Mouse (Mus musculus): ENCODE results near the gene Elmsan1. TPM values are rescaled to one million over a fixed set of nuclear protein-coding genes. Genes with fewer than 3 reads are reported as not detected.

Gene Elmsan1
- polyA plus RNA-seq, 1 experiment from 2014 or later: 8.8 TPM

GRCm38 (mm10) chr12:84172216-84172615 is 46.5 kb downstream of the Elmsan1 start:
- ATAC-seq (replicated peaks; ENCODE audit: low FRiP score, low TSS enrichment, low read depth): no peak
- 92% methylated on average over 3 of the region's 3 CpGs for WGBS

GRCm38 (mm10) chr12:84170610-84171009 is 48.1 kb downstream of the Elmsan1 start:
- Histone ChIP-seq H3K27me3 (replicated peaks; ENCODE audit: control insufficient read depth, insufficient read depth, low read length) (no peaks in the 10 kb centered on the region), H3K9ac (ENCODE audit: low read length) (no peak overlapping the region), H3K36me3 (ENCODE audit: control insufficient read depth, insufficient read depth, low read length) (peaks cover 46% of the 10 kb centered on the region), H3K4me1 (replicated peaks; ENCODE audit: control insufficient read depth, insufficient read depth, low read length) (peaks cover 25% of the 10 kb centered on the region), H3K4me3 (ENCODE audit: low read depth, low read length) (no peak overlapping the region), H3K4me2 (ENCODE audit: low read length) (no peak overlapping the region), H3K27ac (ENCODE audit: low read depth) (no peak overlapping the region), H3K9me3 (ENCODE audit: control insufficient read depth, low read length) (no peaks in the 10 kb centered on the region)
- ATAC-seq (replicated peaks; ENCODE audit: low FRiP score, low TSS enrichment, low read depth) (no peak), DNase-seq (ENCODE audit: low spot score) (no peak)
- WGBS: 87% methylated on average over 10 of the region's 10 CpGs

More at GRCm38 (mm10) chr12:84172216-84172615, 46.5 kb downstream of the Elmsan1 start:
- Histone ChIP-seq H3K9ac (ENCODE audit: low read length) (no peak overlapping the region), H3K27ac (ENCODE audit: low read depth) (no peak overlapping the region), H3K9me3 (ENCODE audit: control insufficient read depth, low read length) (no peaks in the 10 kb centered on the region), H3K27me3 (replicated peaks; ENCODE audit: control insufficient read depth, insufficient read depth, low read length) (no peaks in the 10 kb centered on the region), H3K4me2 (ENCODE audit: low read length) (no peak overlapping the region), H3K4me1 (replicated peaks; ENCODE audit: control insufficient read depth, insufficient read depth, low read length) (peaks cover 34% of the 10 kb centered on the region), H3K36me3 (ENCODE audit: control insufficient read depth, insufficient read depth, low read length) (peaks cover 46% of the 10 kb centered on the region), H3K4me3 (ENCODE audit: low read depth, low read length) (no peak overlapping the region)
- DNase-seq (ENCODE audit: low spot score): no peak

- no peak for DNase-seq (ENCODE audit: low spot score)
- no peak overlapping the region for H3K9ac ChIP-seq (ENCODE audit: low read length)
- H3K4me3 ChIP-seq (ENCODE audit: low read depth, low read length): no peak overlapping the region
- H3K36me3 ChIP-seq (ENCODE audit: control insufficient read depth, insufficient read depth, low read length): peaks cover 20% of the 10 kb centered on the region
- peaks cover 10% of the 10 kb centered on the region; the same call in 1 of the 2 replicates for H3K4me1 ChIP-seq (replicated peaks; ENCODE audit: control insufficient read depth, insufficient read depth, low read length)
- H3K9me3 ChIP-seq (ENCODE audit: control insufficient read depth, low read length): no peaks in the 10 kb centered on the region
- no peak for ATAC-seq (replicated peaks; ENCODE audit: low FRiP score, low TSS enrichment, low read depth)
- no peaks in the 10 kb centered on the region for H3K27me3 ChIP-seq (replicated peaks; ENCODE audit: control insufficient read depth, insufficient read depth, low read length)
- no peak overlapping the region for H3K4me2 ChIP-seq (ENCODE audit: low read length)
- 43% methylated on average over 8 of the region's 8 CpGs for WGBS
- H3K27ac ChIP-seq (ENCODE audit: low read depth): no peak overlapping the region
These were observed 52.9 kb downstream of the Elmsan1 start for GRCm38 (mm10) chr12:84165631-84166373.

- 77% methylated on average over 11 of the region's 11 CpGs for WGBS
- Histone ChIP-seq H3K4me2 (ENCODE audit: low read length) (no peak overlapping the region), H3K36me3 (ENCODE audit: control insufficient read depth, insufficient read depth, low read length) (peaks cover 30% of the 10 kb centered on the region), H3K27me3 (replicated peaks; ENCODE audit: control insufficient read depth, insufficient read depth, low read length) (no peaks in the 10 kb centered on the region), H3K4me1 (replicated peaks; ENCODE audit: control insufficient read depth, insufficient read depth, low read length) (peaks cover 10% of the 10 kb centered on the region; the same call in 1 of the 2 replicates), H3K27ac (ENCODE audit: low read depth) (no peak overlapping the region), H3K9me3 (ENCODE audit: control insufficient read depth, low read length) (no peaks in the 10 kb centered on the region), H3K9ac (ENCODE audit: low read length) (no peak overlapping the region), H3K4me3 (ENCODE audit: low read depth, low read length) (no peak overlapping the region)
- DNase-seq (ENCODE audit: low spot score) (peak; percentile 48), ATAC-seq (replicated peaks; ENCODE audit: low FRiP score, low TSS enrichment, low read depth) (no peak)
These were observed 55.0 kb downstream of the Elmsan1 start for GRCm38 (mm10) chr12:84163586-84164110.

GRCm38 (mm10) chr12:84163133-84163532 is 55.5 kb downstream of the Elmsan1 start:
- ATAC-seq (replicated peaks; ENCODE audit: low FRiP score, low TSS enrichment, low read depth) (no peak), DNase-seq (ENCODE audit: low spot score) (peak; percentile 54)
- Histone ChIP-seq H3K27me3 (replicated peaks; ENCODE audit: control insufficient read depth, insufficient read depth, low read length) (no peaks in the 10 kb centered on the region), H3K4me3 (ENCODE audit: low read depth, low read length) (no peak overlapping the region), H3K4me2 (ENCODE audit: low read length) (no peak overlapping the region), H3K36me3 (ENCODE audit: control insufficient read depth, insufficient read depth, low read length) (peaks cover 35% of the 10 kb centered on the region), H3K9me3 (ENCODE audit: control insufficient read depth, low read length) (no peaks in the 10 kb centered on the region), H3K9ac (ENCODE audit: low read length) (no peak overlapping the region), H3K4me1 (replicated peaks; ENCODE audit: control insufficient read depth, insufficient read depth, low read length) (peaks cover 10% of the 10 kb centered on the region; the same call in 1 of the 2 replicates), H3K27ac (ENCODE audit: low read depth) (no peak overlapping the region)
- 87% methylated on average over 9 of the region's 9 CpGs for WGBS

GRCm38 (mm10) chr12:84161616-84162433 is 56.9 kb downstream of the Elmsan1 start:
- H3K4me1 ChIP-seq (replicated peaks; ENCODE audit: control insufficient read depth, insufficient read depth, low read length): peaks cover 10% of the 10 kb centered on the region; the same call in 1 of the 2 replicates
- H3K36me3 ChIP-seq (ENCODE audit: control insufficient read depth, insufficient read depth, low read length): peaks cover 47% of the 10 kb centered on the region
- WGBS: 72% methylated on average over 14 of the region's 14 CpGs
- no peak for ATAC-seq (replicated peaks; ENCODE audit: low FRiP score, low TSS enrichment, low read depth)
- H3K9ac ChIP-seq (ENCODE audit: low read length): no peak overlapping the region
- H3K4me3 ChIP-seq (ENCODE audit: low read depth, low read length): no peak overlapping the region
- H3K27ac ChIP-seq (ENCODE audit: low read depth): no peak overlapping the region
- peak; percentile 72 for DNase-seq (ENCODE audit: low spot score)
- no peak overlapping the region for H3K4me2 ChIP-seq (ENCODE audit: low read length)
- H3K9me3 ChIP-seq (ENCODE audit: control insufficient read depth, low read length): no peaks in the 10 kb centered on the region
- H3K27me3 ChIP-seq (replicated peaks; ENCODE audit: control insufficient read depth, insufficient read depth, low read length): no peaks in the 10 kb centered on the region

- Histone ChIP-seq H3K4me3 (ENCODE audit: low read depth, low read length) (no peak overlapping the region), H3K36me3 (ENCODE audit: control insufficient read depth, insufficient read depth, low read length) (peaks cover 54% of the 10 kb centered on the region), H3K27me3 (replicated peaks; ENCODE audit: control insufficient read depth, insufficient read depth, low read length) (no peaks in the 10 kb centered on the region), H3K4me1 (replicated peaks; ENCODE audit: control insufficient read depth, insufficient read depth, low read length) (peaks cover 9% of the 10 kb centered on the region; the same call in 1 of the 2 replicates), H3K9me3 (ENCODE audit: control insufficient read depth, low read length) (no peaks in the 10 kb centered on the region), H3K9ac (ENCODE audit: low read length) (no peak overlapping the region), H3K27ac (ENCODE audit: low read depth) (no peak overlapping the region), H3K4me2 (ENCODE audit: low read length) (no peak overlapping the region)
- WGBS: 42% methylated on average over 8 of the region's 8 CpGs
- ATAC-seq (replicated peaks; ENCODE audit: low FRiP score, low TSS enrichment, low read depth) (no peak), DNase-seq (ENCODE audit: low spot score) (peak; percentile 50)
These were observed 57.6 kb downstream of the Elmsan1 start for GRCm38 (mm10) chr12:84161116-84161515.

GRCm38 (mm10) chr12:84160491-84160890 is 58.2 kb downstream of the Elmsan1 start:
- DNase-seq (ENCODE audit: low spot score): no peak
- Histone ChIP-seq H3K36me3 (ENCODE audit: control insufficient read depth, insufficient read depth, low read length) (peaks cover 59% of the 10 kb centered on the region), H3K4me3 (ENCODE audit: low read depth, low read length) (no peak overlapping the region), H3K4me1 (replicated peaks; ENCODE audit: control insufficient read depth, insufficient read depth, low read length) (0 out of 2 replicates have a peak, but pooled peaks cover 3% of the 10 kb centered on the region), H3K9me3 (ENCODE audit: control insufficient read depth, low read length) (no peaks in the 10 kb centered on the region), H3K4me2 (ENCODE audit: low read length) (no peak overlapping the region), H3K27ac (ENCODE audit: low read depth) (no peak overlapping the region), H3K9ac (ENCODE audit: low read length) (no peak overlapping the region), H3K27me3 (replicated peaks; ENCODE audit: control insufficient read depth, insufficient read depth, low read length) (no peaks in the 10 kb centered on the region)
- ATAC-seq (replicated peaks; ENCODE audit: low FRiP score, low TSS enrichment, low read depth): no peak
- WGBS: 94% methylated on average over 8 of the region's 8 CpGs

Data from intestine, embryonic 14.5 days (tissue).